Mouse (Mus musculus) stomach, embryonic 15.5 days (tissue): ENCODE measurements around the gene 1700001C19Rik. TPM values are rescaled to one million over a fixed set of nuclear protein-coding genes. Genes with fewer than 3 reads are reported as not detected.

Source experiments
- ATAC-seq: fragments of 200-750 bp; cut with Nextera tagmentation; 2 replicates; pipeline ENCODE4 v1.8.0; 2017; ENCODE audit warnings: low read depth, moderate number of reproducible peaks, moderate TSS enrichment; ENCODE audit not compliant: insufficient read depth, low FRiP score
- H3K27ac ChIP-seq: fragments of 300-500 bp; sonication (generic); 2 replicates; pipeline ENCODE4 v1.5.1; 2015; ENCODE audit warnings: mild to moderate bottlenecking, inconsistent platforms
- H3K27me3 ChIP-seq: fragments of 300-500 bp; sonication (generic); replicated peaks from 2 replicates; pipeline ENCODE4 v1.6.1; 2015; ENCODE audit warnings: inconsistent platforms
- H3K36me3 ChIP-seq: fragments of 300-500 bp; sonication (generic); 2 replicates; pipeline ENCODE4 v1.6.1; 2015; ENCODE audit warnings: inconsistent platforms
- H3K4me1 ChIP-seq: fragments of 300-500 bp; sonication (generic); 2 replicates; pipeline ENCODE4 v1.6.1; 2015; ENCODE audit warnings: inconsistent platforms
- H3K4me2 ChIP-seq: fragments of 300-500 bp; sonication (generic); 2 replicates; pipeline ENCODE4 v1.6.1; 2015; ENCODE audit warnings: mild to moderate bottlenecking, inconsistent platforms
- H3K4me3 ChIP-seq: fragments of 300-500 bp; sonication (generic); replicated peaks from 2 replicates; pipeline ENCODE4 v1.5.1; 2015; ENCODE audit warnings: inconsistent platforms
- H3K9ac ChIP-seq: fragments of 300-500 bp; sonication (generic); 2 replicates; pipeline ENCODE4 v1.6.1; 2015; ENCODE audit warnings: inconsistent platforms
- H3K9me3 ChIP-seq: fragments of 300-500 bp; sonication (generic); 2 replicates; pipeline ENCODE4 v1.6.1; 2016; ENCODE audit warnings: inconsistent platforms
- WGBS: fragments of 180-500 bp; shearing (Covaris S2); methylation state at CpG from one replicate; pipeline ENCODE4 v1.1.7; 2015; 5-methylcytosine and 5-hydroxymethylcytosine counted together
- polyA plus RNA-seq: library from polyadenylated mRNA; unstranded; fragments of >200 nt; fragmentation: Nextera tagmentation; extraction: Ambion mirVana; gene quantifications from 2 replicates; pipeline ENCODE4 v1.2.1, GENCODE M21; 2015

Gene 1700001C19Rik
- polyA plus RNA-seq, 1 experiment from 2014 or later: 0.37 TPM

DNA sequence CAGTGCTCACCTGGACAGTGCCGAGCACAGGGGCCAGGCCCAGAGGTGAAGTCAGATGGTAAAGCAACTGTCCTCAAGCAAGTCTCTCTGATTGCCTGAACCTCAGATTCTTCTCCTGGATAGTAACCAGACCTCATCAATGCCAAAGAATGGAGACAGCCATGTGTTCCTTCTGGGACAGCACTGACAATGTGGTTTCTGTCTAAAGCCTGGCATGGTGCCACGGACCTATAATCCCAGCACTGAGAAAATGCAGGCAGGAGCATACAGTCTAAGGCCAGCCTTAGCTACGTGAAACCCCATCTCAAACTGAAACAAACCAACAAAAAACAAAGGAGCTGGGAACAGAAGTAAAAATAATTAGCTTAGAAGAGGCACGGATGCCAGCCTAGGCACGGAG, 33.5 kb upstream of the 1700001C19Rik start:
- 48% methylated on average over 5 of the region's 5 CpGs for WGBS
- H3K27ac ChIP-seq: peak overlapping the region; percentile 59; the same call in 1 of the 2 replicates
- ATAC-seq: no peak

GRCm38 (mm10) chr17:47470121-47470520, 32.9 kb upstream of the 1700001C19Rik start:
- H3K9me3 ChIP-seq: no peaks in the 10 kb centered on the region
- no peak overlapping the region for H3K27ac ChIP-seq
- no peak overlapping the region for H3K9ac ChIP-seq
- H3K36me3 ChIP-seq: no peaks in the 10 kb centered on the region
- ATAC-seq: no peak
- H3K4me2 ChIP-seq: no peak overlapping the region
- no peaks in the 10 kb centered on the region; the same call in 1 of the 2 replicates for H3K27me3 ChIP-seq
- 72% methylated on average over 4 of the region's 4 CpGs for WGBS
- H3K4me1 ChIP-seq: peaks cover 41% of the 10 kb centered on the region
- no peak overlapping the region for H3K4me3 ChIP-seq

More for the DNA sequence above, 33.5 kb upstream of the 1700001C19Rik start:
- Histone ChIP-seq H3K4me1 (peaks cover 41% of the 10 kb centered on the region), H3K4me2 (0 out of 2 replicates have a peak overlapping the region, but pooled peaks have one; percentile 8), H3K27me3 (no peaks in the 10 kb centered on the region; the same call in 1 of the 2 replicates), H3K36me3 (no peaks in the 10 kb centered on the region), H3K9me3 (no peaks in the 10 kb centered on the region), H3K9ac (no peak overlapping the region), H3K4me3 (no peak overlapping the region)

GRCm38 (mm10) chr17:47469642-47470041, 32.5 kb upstream of the 1700001C19Rik start:
- H3K9ac ChIP-seq: no peak overlapping the region

DNA sequence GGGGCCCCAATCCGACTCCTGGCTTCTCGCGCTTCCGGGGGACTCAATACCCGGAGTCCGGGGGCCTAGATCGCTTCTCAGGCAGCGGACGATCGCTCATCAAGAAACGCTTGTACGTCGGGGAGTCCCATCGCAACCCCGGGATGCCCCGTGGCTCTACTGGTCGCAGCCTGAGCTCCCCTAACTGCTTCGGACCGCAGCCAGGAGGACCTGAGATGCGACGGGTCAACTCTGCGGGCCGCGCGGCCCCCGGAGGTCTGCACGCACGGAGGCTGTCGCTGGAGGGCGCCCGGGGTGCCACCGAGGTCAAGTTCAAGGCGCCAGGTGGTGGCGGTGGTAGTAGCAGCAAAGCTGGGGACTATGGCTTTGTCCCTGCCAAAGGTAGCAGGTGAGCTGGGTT, 31.3 kb upstream of the 1700001C19Rik start:
- Histone ChIP-seq H3K9me3 (no peaks in the 10 kb centered on the region), H3K9ac (no peak overlapping the region), H3K36me3 (no peaks in the 10 kb centered on the region), H3K4me3 (peak overlapping the region; percentile 18), H3K4me1 (peaks cover 45% of the 10 kb centered on the region), H3K27ac (no peak overlapping the region), H3K4me2 (peak overlapping the region; percentile 31), H3K27me3 (no peaks in the 10 kb centered on the region; the same call in 1 of the 2 replicates)
- ATAC-seq: no peak
- 26% methylated on average over 34 of the region's 34 CpGs for WGBS

More at GRCm38 (mm10) chr17:47469642-47470041, 32.5 kb upstream of the 1700001C19Rik start:
- no peak for ATAC-seq
- WGBS: 85% methylated on average over 4 of the region's 4 CpGs
- no peaks in the 10 kb centered on the region; the same call in 1 of the 2 replicates for H3K27me3 ChIP-seq
- H3K4me1 ChIP-seq: peaks cover 41% of the 10 kb centered on the region
- no peaks in the 10 kb centered on the region for H3K36me3 ChIP-seq
- H3K9me3 ChIP-seq: no peaks in the 10 kb centered on the region
- H3K27ac ChIP-seq: no peak overlapping the region
- H3K4me3 ChIP-seq: no peak overlapping the region
- H3K4me2 ChIP-seq: no peak overlapping the region

GRCm38 (mm10) chr17:47468063-47468462, 30.9 kb upstream of the 1700001C19Rik start:
- Histone ChIP-seq H3K4me3 (peak overlapping the region; percentile 18), H3K27me3 (no peaks in the 10 kb centered on the region; the same call in 1 of the 2 replicates), H3K4me1 (peaks cover 45% of the 10 kb centered on the region), H3K9me3 (no peaks in the 10 kb centered on the region), H3K27ac (no peak overlapping the region), H3K4me2 (peak overlapping the region; percentile 31), H3K9ac (no peak overlapping the region), H3K36me3 (no peaks in the 10 kb centered on the region)
- WGBS: 23% methylated on average over 14 of the region's 14 CpGs
- ATAC-seq: no peak

GRCm38 (mm10) chr17:47467659-47468058, 30.5 kb upstream of the 1700001C19Rik start:
- Histone ChIP-seq H3K36me3 (no peaks in the 10 kb centered on the region), H3K4me3 (no peak overlapping the region), H3K27me3 (no peaks in the 10 kb centered on the region; the same call in 1 of the 2 replicates), H3K27ac (no peak overlapping the region), H3K9ac (no peak overlapping the region), H3K9me3 (no peaks in the 10 kb centered on the region), H3K4me1 (peaks cover 43% of the 10 kb centered on the region), H3K4me2 (no peak overlapping the region)
- ATAC-seq: no peak
- 72% methylated on average over 11 of the region's 11 CpGs for WGBS

DNA sequence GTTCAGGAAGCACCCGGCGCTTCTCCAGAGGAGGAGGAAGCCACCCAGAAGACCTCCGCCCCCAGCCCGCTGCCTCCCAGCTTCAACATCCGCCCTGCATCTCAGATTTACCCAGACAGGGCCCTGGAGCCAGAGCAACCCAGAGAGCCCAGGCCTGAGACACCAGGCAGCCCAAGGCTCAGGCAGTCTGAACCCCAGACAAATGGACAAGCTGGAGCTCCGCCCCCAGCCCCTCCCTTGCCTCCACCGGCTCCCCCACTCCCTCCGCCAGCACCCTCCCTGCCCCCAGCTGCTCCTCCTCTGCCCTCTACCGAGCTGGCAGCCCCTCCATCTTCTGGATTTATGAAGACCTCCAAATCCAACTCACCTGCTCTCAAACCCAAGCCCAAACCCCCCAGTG, 29.1 kb upstream of the 1700001C19Rik start:
- H3K36me3 ChIP-seq: no peaks in the 10 kb centered on the region
- peaks cover 53% of the 10 kb centered on the region for H3K4me1 ChIP-seq
- no peak overlapping the region for H3K9ac ChIP-seq
- no peaks in the 10 kb centered on the region for H3K9me3 ChIP-seq
- no peak overlapping the region for H3K4me3 ChIP-seq
- H3K4me2 ChIP-seq: no peak overlapping the region
- no peaks in the 10 kb centered on the region; the same call in 1 of the 2 replicates for H3K27me3 ChIP-seq
- no peak for ATAC-seq
- H3K27ac ChIP-seq: no peak overlapping the region
- 34% methylated on average over 9 of the region's 9 CpGs for WGBS

DNA sequence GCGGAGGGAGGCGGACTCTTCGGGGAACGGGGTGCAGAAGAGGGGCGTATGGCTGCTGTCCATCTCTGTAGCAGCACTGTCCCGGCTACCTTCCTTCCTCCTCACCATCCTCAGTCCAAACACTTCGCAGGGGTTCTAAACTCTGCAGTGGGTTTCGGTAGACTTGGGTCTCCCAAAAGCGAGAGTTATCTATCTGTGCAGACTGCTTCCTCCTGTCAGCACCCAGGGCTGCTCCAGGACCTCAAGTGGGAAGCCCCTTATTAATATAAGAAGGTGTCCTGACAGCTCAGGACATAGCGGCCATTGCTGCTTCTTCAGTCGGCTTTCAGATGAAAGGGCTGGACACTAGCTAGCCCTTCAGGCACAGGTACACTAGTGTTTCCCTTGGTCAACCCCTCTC, 27.8 kb upstream of the 1700001C19Rik start:
- no peak overlapping the region for H3K4me3 ChIP-seq
- H3K4me1 ChIP-seq: peaks cover 51% of the 10 kb centered on the region
- 75% methylated on average over 11 of the region's 11 CpGs for WGBS
- no peak overlapping the region for H3K27ac ChIP-seq
- no peak for ATAC-seq
- no peaks in the 10 kb centered on the region for H3K36me3 ChIP-seq
- H3K27me3 ChIP-seq: no peaks in the 10 kb centered on the region; the same call in 1 of the 2 replicates
- H3K9me3 ChIP-seq: no peaks in the 10 kb centered on the region
- H3K4me2 ChIP-seq: no peak overlapping the region
- H3K9ac ChIP-seq: no peak overlapping the region

- WGBS: 51% methylated on average over 12 of the region's 12 CpGs
- no peak overlapping the region for H3K4me2 ChIP-seq
- H3K27ac ChIP-seq: no peak overlapping the region
- no peaks in the 10 kb centered on the region for H3K9me3 ChIP-seq
- no peak for ATAC-seq
- peaks cover 45% of the 10 kb centered on the region for H3K4me1 ChIP-seq
- H3K4me3 ChIP-seq: no peak overlapping the region
- no peak overlapping the region for H3K9ac ChIP-seq
- no peaks in the 10 kb centered on the region; the same call in 1 of the 2 replicates for H3K27me3 ChIP-seq
- no peaks in the 10 kb centered on the region for H3K36me3 ChIP-seq
Measured at GRCm38 (mm10) chr17:47464248-47464965, 27.2 kb upstream of the 1700001C19Rik start.

DNA sequence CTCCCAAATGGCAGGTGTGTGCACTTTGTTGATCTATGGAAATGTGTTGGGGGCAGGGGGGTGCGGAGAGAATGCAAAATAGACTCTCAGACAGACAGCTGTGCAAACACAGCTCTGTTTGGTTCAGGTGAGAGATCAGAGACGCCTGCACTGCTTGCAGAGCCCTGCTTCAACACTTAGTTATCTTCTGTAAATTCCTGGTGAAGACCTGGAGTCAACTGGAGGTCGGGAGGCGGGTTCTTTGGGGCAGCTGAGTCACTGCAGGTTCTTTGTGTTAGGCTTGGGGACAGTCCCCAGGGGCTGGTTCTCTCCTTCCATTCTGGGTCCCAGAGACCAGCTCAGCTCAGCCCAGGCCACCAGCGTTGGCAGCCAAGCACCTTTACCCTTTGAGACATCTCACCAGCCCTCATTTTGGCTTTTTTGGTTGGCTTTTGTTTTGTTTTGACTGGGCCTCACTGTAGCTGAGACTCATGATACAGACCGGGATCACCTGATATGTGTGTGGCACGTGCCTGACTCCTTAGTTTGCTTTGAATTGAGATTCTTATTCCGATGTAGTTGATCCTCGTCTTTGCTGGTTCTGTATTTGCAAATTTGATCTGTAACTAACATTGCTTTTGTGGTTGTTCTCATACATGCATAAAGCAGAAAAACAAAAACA, 25.7 kb upstream of the 1700001C19Rik start:
- Histone ChIP-seq H3K27ac (peak overlapping the region; percentile 77), H3K36me3 (no peaks in the 10 kb centered on the region), H3K4me3 (no peak overlapping the region), H3K9me3 (no peaks in the 10 kb centered on the region), H3K4me1 (peaks cover 45% of the 10 kb centered on the region), H3K4me2 (no peak overlapping the region; the same call in 1 of the 2 replicates), H3K27me3 (no peaks in the 10 kb centered on the region; the same call in 1 of the 2 replicates), H3K9ac (no peak overlapping the region)
- peak; percentile 84 for ATAC-seq
- WGBS: 41% methylated on average over 9 of the region's 9 CpGs

DNA sequence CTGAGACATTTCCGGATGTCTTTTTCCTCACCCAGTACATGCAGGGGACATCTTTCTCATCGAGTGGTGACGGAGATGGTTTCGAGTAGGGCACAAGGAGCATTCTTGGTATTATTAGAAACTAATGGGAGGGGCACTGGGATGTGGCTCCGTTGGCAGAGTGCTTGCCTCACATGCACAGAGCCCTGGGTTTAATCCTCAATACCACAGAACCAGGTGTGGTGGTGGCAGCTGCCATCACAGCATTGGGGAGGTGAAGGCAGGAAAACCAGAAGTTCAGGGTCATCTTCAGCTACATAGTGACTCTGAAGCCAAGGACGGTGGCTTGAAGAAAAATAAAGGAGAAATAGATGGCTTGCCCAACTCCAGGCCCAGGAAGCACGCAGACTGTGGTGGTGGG, 25.0 kb upstream of the 1700001C19Rik start:
- Histone ChIP-seq H3K4me1 (peaks cover 43% of the 10 kb centered on the region), H3K9me3 (no peaks in the 10 kb centered on the region), H3K9ac (no peak overlapping the region), H3K27ac (peak overlapping the region; percentile 58), H3K4me2 (no peak overlapping the region), H3K36me3 (no peaks in the 10 kb centered on the region), H3K4me3 (no peak overlapping the region), H3K27me3 (no peaks in the 10 kb centered on the region; the same call in 1 of the 2 replicates)
- ATAC-seq: no peak
- 58% methylated on average over 7 of the region's 7 CpGs for WGBS

- H3K9ac ChIP-seq: no peak overlapping the region
- peak overlapping the region; percentile 58 for H3K27ac ChIP-seq
Measured at GRCm38 (mm10) chr17:47461688-47462087, 24.5 kb upstream of the 1700001C19Rik start.

More at GRCm38 (mm10) chr17:47461688-47462087, 24.5 kb upstream of the 1700001C19Rik start:
- no peak overlapping the region for H3K4me3 ChIP-seq
- no peak for ATAC-seq
- 47% methylated on average over 3 of the region's 3 CpGs for WGBS
- H3K9me3 ChIP-seq: no peaks in the 10 kb centered on the region
- no peak overlapping the region for H3K4me2 ChIP-seq
- peaks cover 39% of the 10 kb centered on the region for H3K4me1 ChIP-seq
- H3K36me3 ChIP-seq: no peaks in the 10 kb centered on the region
- no peaks in the 10 kb centered on the region for H3K27me3 ChIP-seq
